Mouse (Mus musculus) adrenal gland, postnatal 0 days (tissue): ENCODE data around the gene Dcaf4. TPM values are rescaled to one million over a fixed set of nuclear protein-coding genes. Genes with fewer than 3 reads are reported as not detected.

Source experiments
- polyA plus RNA-seq: library from polyadenylated mRNA; unstranded; fragments of >200 nt; fragmentation: Nextera tagmentation; extraction: Ambion mirVana; gene quantifications from 2 replicates; pipeline ENCODE4 v1.2.1, GENCODE M21; 2015

Gene Dcaf4
- polyA plus RNA-seq, result 35.6 and 66.0 TPM in 2 replicates

DNA sequence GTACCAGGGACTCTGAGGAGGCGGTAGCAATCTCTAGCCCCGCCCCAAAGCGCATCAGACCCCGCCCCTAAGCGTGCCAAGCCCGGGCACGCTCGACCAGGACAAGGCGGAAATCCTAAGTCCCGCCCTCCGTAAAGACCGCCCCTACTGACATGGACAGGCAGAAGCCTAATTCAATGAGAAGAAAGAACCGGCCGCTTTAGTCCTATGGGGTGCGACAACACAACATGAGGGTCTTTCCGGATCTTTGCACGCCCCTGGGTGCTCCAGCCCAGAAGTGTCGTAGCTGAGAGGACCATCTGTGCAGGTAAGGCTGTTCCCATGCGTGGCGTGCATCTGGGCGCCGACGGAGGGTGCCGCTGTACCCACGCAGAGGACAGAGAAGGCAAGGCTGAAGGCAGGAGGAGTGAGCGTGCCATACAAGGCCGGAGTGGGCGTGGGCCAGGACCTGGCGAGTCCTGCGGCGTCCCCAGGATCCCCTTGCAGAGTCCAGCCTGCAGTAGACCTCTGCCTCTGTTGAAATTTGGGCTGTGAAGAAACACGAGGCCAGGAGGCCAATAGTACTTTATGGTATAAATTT lies at the start of gene Dcaf4:
TSS of gene Dcaf4 (plus strand) at position 156 of the 580 bp plus-strand sequence.

DNA sequence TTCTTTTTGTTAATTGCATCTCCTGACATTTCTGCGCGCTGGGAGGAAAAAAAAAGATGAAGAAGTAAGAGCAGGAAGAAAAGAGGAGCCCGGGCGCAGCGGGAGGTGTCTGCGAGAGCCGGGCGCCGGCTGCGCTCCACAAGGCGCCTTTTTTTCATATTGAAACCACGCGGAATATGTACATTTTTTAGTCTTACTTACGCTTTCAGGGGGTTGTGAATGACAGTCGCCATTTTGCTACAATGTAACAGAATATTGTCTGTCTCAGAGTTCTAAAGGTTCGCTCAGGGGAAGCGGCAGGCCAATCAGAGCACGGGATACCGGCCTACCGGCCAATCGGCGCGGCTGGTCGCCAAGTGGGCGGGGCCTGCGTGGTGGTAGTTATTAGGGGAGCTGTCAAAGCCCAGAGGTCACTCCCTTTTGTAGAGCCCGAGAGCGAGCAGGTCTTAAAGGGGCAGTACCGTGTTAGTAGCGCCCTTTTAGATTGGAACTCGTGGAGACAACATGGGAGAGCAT lies 32.7 kb upstream of the Dcaf4 start, which contains the start of gene Dpf3:
TSS of gene Dpf3 (minus strand) at position 241 of the 516 bp plus-strand sequence.

Other genes with a start within 250 kb of the Dcaf4 start
- gene Dpf3, start 32.8 kb upstream of the Dcaf4 start, polyA plus RNA-seq, result 4.3 and 11.5 TPM in 2 replicates
- gene Zfyve1, start 76.8 kb downstream of the Dcaf4 start, polyA plus RNA-seq, result 12.0 and 21.5 TPM in 2 replicates
- gene Rbm25, start 110.8 kb downstream of the Dcaf4 start, polyA plus RNA-seq, result 88.1 and 146 TPM in 2 replicates
- 36.5 and 50.0 TPM in 2 replicates for gene Psen1, start 167.7 kb downstream of the Dcaf4 start, polyA plus RNA-seq
- 0.63 and 0.79 TPM in 2 replicates for gene Papln, start 243.2 kb downstream of the Dcaf4 start, polyA plus RNA-seq